Mouse (Mus musculus): ENCODE data around the gene Erc2.

Erc2 gene

GRCm38 (mm10) chr14:28225550-28225949 is 603.3 kb downstream of the Erc2 start:
- no peak for DNase-seq

GRCm38 (mm10) chr14:28230563-28230962 is 608.3 kb downstream of the Erc2 start:
- no peak for DNase-seq

GRCm38 (mm10) chr14:28231241-28231640 is 609.0 kb downstream of the Erc2 start:
- no peak for DNase-seq

- no peak for DNase-seq
Measured at GRCm38 (mm10) chr14:28238336-28239048, 616.3 kb downstream of the Erc2 start.

DNA sequence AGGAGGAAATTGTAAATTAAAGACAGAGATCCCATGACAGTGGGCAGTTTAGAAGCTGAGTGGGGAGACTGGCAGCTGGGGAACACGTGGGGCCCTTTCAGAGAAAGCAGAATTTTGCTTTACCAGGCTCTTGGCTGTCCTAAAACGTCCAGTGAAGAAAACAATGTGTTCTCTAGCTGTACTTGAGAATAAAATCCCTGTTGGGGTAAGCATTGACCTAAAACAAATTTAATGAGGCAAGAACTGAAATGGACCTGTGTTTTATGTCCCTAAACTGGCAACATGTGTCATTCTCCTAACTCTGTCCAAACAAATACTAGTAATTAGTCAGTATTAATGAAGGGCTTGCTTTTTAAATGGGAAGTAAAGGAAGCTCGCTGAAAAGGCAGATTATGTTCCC is 617.9 kb downstream of the Erc2 start:
- no peak for DNase-seq

DNA sequence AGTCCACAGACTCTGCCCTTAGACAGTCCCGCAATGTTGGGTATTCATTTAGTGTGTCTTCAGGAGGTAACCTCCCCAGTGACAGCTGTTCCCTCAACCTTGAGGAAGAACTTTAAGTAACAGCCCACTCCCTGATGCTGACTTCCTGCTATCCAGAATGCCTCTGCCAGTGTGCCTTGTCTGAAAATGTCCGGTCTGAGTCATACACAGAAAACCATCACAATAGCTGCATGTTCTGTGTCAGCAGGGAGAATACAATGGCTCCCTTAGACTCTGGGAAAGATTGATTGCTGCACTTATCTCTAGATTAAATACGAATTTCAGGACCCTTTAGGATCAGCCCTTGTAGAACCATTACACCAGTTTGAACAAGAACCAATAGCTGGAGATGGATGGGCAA is 620.5 kb downstream of the Erc2 start:
- DNase-seq: no peak

DNA sequence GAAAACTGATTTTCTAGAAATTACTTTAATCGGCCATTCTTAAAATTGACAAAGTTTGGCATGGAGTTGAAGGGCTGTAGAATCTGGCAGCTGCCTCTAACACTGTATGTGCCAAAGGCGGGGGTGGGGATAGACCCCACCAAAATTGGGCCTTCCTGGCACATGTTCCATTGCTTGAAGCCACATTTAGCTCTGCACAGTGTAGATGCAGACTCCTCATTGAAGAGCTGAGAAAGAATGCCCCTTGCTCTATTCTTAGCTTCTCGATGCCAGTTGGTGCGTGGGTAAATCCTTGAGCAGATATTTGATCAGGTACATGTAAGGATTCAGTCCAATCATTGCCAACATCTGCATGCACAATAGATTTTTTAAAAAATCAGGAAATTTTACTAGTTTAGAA is 621.2 kb downstream of the Erc2 start:
- no peak for DNase-seq

DNA sequence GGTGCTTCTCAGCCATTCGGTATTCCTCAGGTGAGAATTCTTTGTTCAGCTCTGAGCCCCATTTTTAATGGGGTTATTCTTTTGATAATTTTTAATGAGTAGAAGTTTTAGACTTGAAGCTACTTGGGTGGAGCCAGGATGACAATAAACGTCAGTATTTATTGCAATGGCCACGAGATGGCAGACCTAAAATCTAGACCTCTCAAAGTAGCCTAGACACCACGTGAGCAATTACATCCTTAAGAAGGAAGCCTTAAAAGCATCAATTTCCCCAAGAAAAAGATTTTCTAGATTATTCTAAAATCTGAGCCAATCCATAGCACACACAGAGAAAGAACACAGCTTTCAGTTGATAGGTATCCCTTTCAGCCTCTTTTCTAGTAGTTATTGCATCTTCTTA is 640.5 kb downstream of the Erc2 start:
- DNase-seq: no peak

DNA sequence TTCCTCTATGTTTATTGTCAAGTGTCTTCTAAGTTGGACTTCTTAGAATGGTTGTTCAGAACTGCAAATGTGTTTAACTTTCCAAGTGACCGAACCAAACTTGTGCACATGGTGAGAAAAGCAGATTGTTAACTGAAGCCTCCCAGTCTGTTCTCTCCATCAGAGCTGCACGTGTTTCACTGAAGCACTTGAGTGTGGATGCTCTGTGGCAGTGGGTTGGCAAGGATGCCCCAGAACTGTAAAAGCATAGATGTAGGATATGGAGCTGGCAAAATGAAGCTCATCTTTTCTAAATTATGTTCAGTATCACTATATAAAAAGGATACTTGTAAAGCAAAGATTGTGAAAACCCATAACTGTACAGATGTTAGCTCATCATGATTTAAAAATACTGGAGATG is 645.1 kb downstream of the Erc2 start:
- DNase-seq: no peak

DNA sequence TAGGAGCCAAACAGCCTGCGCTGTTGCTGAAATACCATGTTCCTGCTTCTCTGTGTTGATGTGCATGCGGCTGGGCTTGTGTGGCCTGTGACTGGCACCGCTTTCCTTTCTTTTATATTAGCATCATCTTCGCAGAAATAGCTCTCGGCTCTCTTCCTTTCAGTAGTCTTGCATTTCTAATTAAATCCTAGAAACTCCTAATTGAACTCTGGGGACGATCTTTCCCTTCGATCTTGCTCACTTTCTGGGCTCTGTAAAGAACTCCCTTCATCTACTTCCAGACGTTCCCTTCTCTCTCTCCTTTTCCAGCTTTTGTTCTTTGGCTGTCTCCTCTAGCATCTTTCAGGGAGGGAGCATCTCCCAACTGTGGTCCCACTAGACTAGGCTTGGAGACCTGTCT is 649.6 kb downstream of the Erc2 start:
- no peak for DNase-seq

DNA sequence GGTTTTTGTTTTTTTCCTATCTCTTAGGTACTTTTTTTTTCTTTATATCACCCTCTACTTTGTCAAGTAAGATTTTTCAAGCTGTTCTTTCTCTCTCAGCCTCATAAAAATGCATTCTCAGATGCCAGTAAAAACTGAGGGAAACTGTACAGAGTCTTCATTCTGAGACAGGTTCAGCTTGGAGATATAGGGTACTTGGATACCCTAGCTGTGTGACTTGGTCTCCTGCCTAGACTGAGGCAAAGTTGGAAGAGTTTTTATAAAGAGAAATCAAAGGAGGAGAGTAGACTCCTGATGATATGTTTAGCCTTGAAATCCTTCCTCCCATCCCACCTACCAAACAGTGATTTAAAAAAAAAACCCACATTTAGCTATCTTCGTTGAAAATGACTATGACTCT is 651.4 kb downstream of the Erc2 start:
- DNase-seq: no peak

DNA sequence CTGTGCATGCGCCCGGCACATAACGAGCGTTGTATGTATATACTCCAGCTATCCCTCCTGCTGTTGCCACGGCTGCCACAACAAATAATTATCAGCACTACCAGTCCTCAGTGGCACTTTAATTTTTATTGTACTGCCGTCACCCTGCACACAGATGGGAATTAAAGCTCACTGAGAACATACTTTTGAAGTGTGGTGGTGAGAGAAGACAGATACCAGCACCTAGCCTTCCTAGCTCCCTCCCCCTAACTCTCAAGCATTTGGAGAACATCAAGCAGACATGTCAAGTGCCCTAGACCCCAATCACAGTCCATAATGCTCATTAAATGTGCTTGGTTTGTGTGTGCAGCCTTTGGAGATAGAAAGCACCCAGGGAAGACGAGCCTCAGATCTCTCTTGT is 652.6 kb downstream of the Erc2 start:
- no peak for DNase-seq

DNA sequence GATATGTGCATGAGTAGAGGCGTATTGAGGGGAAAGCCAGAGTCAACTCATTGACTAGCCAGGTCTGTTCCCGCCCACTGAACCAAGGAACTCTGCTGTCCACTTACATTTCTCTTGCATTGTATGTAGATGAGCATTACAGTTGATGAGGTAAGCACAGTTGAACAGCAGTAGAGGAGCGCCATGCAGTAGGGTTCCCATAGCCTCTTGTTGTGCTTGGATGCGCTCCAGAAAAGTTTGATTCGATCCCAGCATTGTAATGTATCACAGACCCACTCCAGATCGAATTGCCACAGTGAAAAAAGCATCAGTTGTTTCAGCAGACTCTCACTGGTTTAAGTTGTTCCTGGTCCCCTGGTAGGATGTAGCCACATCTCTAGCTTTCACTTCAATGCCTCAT is 656.7 kb downstream of the Erc2 start:
- no peak for DNase-seq

DNA sequence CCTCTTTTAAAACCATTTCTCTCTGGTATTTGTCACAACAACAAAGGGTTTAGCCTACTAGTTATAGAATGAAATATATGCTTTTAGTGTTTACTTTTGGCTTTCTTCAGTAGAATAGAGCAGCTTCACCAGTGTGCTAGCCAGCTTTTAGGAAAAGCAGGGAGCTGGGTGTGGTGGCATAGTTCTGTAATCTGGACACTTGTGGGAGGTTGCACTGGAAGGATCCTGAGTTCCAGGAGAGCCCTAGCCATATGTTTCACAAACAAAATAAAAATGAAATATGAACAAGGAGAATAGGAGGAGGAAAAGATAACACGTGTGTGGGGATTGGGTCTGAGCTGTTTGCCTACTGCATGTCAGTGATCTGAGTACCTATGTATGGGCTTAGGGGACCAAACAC is 658.1 kb downstream of the Erc2 start:
- no peak for DNase-seq

GRCm38 (mm10) chr14:28283319-28284095 is 661.3 kb downstream of the Erc2 start:
- no peak for DNase-seq

- no peak for DNase-seq
Measured at GRCm38 (mm10) chr14:28286511-28286910, 664.3 kb downstream of the Erc2 start.

DNA sequence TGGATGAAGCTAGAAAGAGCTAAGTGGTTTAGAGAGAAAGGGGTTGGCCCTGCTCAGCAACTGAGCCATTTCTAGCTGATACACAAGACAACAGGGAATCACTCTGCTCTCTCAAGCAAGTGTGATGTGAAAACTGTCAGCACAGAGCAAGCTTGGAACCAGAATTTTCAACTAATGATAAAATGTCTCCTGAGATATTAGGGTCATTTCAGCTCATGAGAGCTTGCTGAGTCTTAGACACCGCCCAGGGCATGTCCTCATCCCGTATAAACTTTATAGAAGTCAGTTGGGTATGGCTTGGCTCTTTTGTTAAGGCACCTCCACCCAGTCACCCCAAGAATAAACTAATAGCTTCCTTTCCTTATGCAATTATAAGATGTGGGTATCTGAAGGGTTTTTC is 666.0 kb downstream of the Erc2 start:
- no peak for DNase-seq

DNA sequence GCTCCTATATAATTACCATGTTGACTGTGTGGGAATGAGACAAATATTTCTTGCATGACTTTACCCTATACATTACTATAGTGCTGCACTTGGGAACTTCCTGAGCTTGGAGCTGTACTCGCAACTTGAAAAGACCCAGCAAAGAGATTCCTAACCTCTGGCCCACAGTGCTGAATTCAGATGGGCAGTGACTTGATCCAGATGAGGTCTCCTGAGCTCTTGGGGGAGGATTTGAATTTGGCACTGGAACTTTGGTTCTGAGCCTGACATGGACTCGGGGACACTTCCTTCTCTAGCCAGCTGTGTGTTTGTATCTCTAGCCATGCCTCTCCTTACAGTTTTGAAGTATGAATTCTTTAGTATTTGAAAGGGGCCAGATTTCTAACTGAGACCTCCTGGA is 666.7 kb downstream of the Erc2 start:
- no peak for DNase-seq

DNA sequence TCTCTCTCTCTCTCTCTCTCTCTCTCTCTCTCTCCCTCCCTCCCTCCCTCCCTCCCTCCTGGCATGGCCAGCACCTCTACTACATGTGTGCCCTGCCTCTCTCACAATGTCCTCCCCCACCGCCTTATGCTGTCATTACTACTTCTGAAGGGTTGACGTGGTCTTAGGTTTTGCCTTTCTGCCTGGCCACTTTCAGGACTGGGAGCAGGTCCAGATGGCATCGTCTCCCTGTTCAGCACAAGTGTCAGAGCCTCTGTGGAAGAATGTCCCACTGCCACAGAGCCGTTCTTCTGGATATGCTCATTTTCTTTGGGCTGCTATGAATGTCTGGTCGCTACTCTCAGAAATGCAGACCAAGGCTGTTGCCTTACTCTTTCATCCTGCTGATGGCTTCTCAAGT is 671.7 kb downstream of the Erc2 start:
- DNase-seq: no peak

- no peak for DNase-seq
Measured at GRCm38 (mm10) chr14:28295145-28295544, 672.9 kb downstream of the Erc2 start.

DNA sequence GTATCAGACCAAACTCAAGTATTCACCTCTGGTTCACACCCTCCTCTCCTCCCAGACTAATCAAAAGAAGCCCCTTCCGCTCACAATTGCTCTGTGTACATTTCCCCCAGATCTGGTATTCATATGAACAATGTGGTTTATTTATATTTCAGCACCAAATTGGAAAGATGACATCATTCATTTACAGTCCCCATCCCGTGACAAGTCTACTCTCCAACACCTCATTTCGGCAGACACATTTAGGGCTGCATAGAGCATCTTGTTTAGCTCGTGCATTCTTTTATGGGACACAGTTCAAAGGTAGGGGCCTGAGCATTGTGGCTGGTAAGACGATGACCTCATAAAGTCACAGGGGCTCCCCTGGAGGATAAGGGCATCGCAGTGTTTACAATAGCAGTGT is 677.9 kb downstream of the Erc2 start:
- no peak for DNase-seq

GRCm38 (mm10) chr14:28301251-28301650 is 679.0 kb downstream of the Erc2 start:
- no peak for DNase-seq

DNA sequence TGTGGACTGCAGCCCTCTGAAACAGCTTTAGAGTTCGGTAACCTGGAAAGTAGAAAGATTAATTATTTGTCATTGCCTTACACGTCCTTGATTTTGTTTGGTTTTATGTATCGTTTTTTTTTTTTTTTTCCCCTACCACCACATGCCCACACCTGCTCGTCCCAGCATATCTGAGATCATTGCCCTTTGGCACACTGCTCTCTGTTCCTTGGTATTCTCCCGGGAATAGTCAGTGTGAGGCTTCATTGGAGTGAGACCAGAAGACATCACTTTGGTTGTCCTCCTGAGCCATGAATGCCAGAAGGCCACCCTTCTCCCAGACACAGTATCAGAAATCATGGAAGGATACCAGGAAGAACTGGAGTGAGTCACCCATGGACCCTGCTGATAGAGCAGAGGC is 681.9 kb downstream of the Erc2 start:
- no peak for DNase-seq

DNA sequence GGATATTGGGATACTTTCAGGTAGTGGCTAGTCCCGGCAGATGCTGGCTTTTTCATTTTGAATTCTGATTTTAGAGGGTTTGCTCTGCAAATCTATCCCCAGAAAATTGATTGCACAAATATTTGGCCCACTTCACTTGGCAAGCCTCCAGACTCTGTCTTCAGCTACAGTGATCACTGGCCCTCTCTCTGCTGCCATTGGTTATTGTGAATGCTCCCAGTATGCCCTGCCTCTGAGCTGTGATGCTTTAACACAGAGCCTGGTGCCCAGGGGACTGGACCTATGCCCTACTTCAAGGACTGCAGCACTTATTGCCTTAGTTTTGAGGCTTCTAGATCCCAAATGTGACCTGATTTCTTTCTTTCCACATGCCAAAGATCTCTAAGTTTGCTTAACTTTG is 686.4 kb downstream of the Erc2 start:
- no peak for DNase-seq

GRCm38 (mm10) chr14:28316851-28317250 is 694.6 kb downstream of the Erc2 start:
- DNase-seq: no peak
